Mouse (Mus musculus) bone marrow, adult 2 months (tissue): ENCODE results near the gene Sec13. TPM values are rescaled to one million over a fixed set of nuclear protein-coding genes. Genes with fewer than 3 reads are reported as not detected.

Experiments used
- H3K27ac ChIP-seq: fragments of 200-500 bp; 2 replicates; pipeline ENCODE4 v1.5.1; 2012; ENCODE audit warnings: low read depth, mild to moderate bottlenecking, control low read depth, inconsistent platforms, low read length; ENCODE audit not compliant: control insufficient read depth, poor library complexity, insufficient read depth
- H3K4me1 ChIP-seq: fragments of 200-500 bp; 2 replicates; pipeline ENCODE4 v1.6.1; 2011; ENCODE audit warnings: low read length; ENCODE audit not compliant: control insufficient read depth, insufficient read depth
- H3K4me3 ChIP-seq: fragments of 200-500 bp; replicated peaks from 2 replicates; pipeline ENCODE3; 2011; ENCODE audit warnings: mild to moderate bottlenecking, low read depth, low read length, control low read depth; ENCODE audit not compliant: control insufficient read depth
- CTCF ChIP-seq: fragments of 200-500 bp; IDR thresholded peaks from 2 replicates; pipeline ENCODE4 v1.5.1; 2011; ENCODE audit warnings: low read length, control low read depth; ENCODE audit not compliant: control insufficient read depth, insufficient read depth
- POLR2A ChIP-seq: fragments of 200-500 bp; IDR thresholded peaks from 2 replicates; pipeline ENCODE4 v1.6.1; 2011; ENCODE audit warnings: low read depth, mild to moderate bottlenecking, control low read depth, low read length, borderline replicate concordance; ENCODE audit not compliant: control insufficient read depth
- WGBS: fragments of 180-500 bp; shearing (Covaris S2); methylation state at CpG from one replicate; pipeline ENCODE4 v1.1.7; 2018; 5-methylcytosine and 5-hydroxymethylcytosine counted together
- polyA plus RNA-seq: library from polyadenylated mRNA; stranded (reverse); fragments of >200 nt; gene quantifications from 2 replicates; pipeline ENCODE4 v1.2.4, GENCODE M21; 2011; ENCODE audit warnings: low replicate concordance; ENCODE audit not compliant: missing spikeins, insufficient read depth, insufficient read length

Gene Sec13
- polyA plus RNA-seq, 1 experiment = 56.3 TPM

DNA sequence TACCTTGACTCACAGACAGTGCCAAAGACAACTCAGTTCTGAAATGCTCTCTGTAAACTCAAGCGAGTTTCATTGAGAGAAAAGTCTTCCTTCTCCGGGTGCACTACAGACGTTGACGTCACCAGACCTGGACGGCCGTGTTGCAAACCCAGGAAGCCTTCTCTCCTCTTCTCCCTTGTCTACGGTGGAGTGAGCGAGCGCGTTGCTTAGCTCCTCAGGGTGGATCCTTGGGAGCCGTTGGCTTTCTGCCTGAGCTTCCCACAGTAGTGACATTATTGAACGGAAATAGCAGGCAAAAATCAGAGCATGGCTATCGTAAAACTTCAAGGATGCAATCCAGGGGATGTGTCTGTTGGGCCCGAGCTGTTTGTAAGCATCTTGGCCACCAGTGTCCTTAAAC, 6.7 kb upstream of the Sec13 start:
- WGBS = 80% methylated on average over 14 of the region's 14 CpGs
- TF ChIP-seq POLR2A (no peak), CTCF (no peak)
- Histone ChIP-seq H3K27ac (no peak overlapping the region), H3K4me3 (no peak overlapping the region), H3K4me1 (peaks cover 2% of the 10 kb centered on the region)

- H3K4me3 ChIP-seq = no peak overlapping the region
- H3K4me1 ChIP-seq = peaks cover 3% of the 10 kb centered on the region
- TF ChIP-seq POLR2A = no peak
- no peak for TF ChIP-seq CTCF
- H3K27ac ChIP-seq = no peak overlapping the region
Measured at GRCm38 (mm10) chr6:113745117-113745516, 4.6 kb upstream of the Sec13 start.

DNA sequence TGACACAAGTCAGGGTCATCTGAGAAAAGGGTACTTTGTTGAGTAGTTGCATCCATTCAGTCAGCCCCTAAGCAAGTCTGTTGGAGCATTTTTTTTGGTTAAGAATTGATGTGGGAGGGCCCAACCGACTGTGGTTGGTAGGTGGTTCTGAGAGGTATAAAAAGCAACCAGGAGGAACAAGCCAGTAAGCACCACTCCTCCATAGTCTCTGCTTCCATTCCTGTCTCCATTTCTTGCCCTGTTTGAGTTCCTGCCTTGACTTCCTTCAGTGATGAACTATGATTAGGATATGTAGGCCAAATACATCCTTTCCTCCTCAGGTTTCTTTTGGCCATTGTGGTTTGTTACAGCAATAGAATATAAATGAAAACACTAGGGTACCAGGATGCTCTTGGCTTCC, 2.6 kb upstream of the Sec13 start:
- TF ChIP-seq POLR2A = no peak
- TF ChIP-seq CTCF = no peak
- H3K4me3 ChIP-seq = no peak overlapping the region
- 17% methylated on average over 1 of the region's 1 CpGs for WGBS
- H3K27ac ChIP-seq = no peak overlapping the region
- H3K4me1 ChIP-seq = peaks cover 1% of the 10 kb centered on the region; the same call in 1 of the 2 replicates

DNA sequence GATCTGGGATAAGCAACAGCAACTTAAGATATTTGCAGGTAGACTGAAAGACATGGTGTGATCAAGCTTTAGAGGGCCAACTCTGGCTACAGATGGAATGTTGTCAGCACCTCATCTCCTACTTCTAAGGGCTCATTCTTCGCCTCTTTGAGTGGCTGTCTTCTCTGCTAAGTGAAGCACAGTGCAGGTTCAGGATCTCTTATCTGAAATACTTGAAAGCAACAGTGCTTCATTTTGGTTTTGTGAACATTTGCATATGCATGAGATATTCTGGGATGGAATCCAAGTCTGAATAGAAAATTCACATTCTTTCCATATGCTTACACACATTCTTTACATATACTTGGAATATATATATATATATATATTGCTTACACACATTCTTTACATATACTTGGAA, 1.8 kb upstream of the Sec13 start:
- TF ChIP-seq POLR2A = no peak
- no peak for TF ChIP-seq CTCF
- H3K4me3 ChIP-seq = no peak overlapping the region
- no peak overlapping the region for H3K27ac ChIP-seq
- peaks cover 1% of the 10 kb centered on the region; the same call in 1 of the 2 replicates for H3K4me1 ChIP-seq
- 82% methylated on average over 1 of the region's 1 CpGs for WGBS

- peaks cover 1% of the 10 kb centered on the region; the same call in 1 of the 2 replicates for H3K4me1 ChIP-seq
- TF ChIP-seq POLR2A (no peak), CTCF (no peak)
- WGBS = 46% methylated on average over 2 of the region's 2 CpGs
- no peak overlapping the region for H3K4me3 ChIP-seq
- no peak overlapping the region for H3K27ac ChIP-seq
Measured at GRCm38 (mm10) chr6:113741425-113741824, 882 bp upstream of the Sec13 start.

DNA sequence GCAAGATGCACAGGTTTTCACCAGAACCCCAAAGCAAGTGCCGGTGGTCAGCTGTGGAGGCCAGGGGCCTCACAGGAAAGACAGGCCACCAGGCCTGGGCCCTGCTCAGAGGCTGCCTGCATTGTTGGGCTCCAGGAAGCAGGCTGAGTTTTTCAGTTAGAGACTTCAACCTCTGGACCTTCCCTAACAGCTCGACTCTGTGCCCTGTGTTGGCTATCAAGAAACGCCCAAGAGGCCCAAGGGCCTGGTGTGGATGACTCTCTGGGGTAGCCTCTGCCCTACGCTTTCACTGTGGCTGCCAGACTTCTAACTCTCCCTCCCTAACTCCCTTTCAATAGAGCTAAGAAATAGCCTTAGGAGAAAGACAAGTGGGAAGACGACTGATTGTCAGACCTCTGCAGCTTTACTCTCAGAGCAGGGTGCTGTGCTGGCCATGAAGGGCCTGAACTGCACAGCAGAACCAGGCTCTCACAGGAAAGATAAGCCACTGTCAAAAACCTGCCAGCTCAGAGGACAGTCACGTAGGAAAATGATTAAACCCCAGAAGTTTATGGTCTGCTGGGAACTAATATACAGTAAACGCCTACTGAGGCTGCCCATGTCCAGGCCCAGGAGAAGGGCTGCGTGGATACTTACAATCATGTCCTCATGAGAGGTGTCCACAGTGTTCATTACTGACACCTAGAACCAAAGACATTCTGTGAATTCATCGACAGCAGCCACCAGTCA, 3.1 kb downstream of the Sec13 start:
- WGBS = 81% methylated on average over 9 of the region's 9 CpGs
- H3K27ac ChIP-seq = no peak overlapping the region
- TF ChIP-seq POLR2A (no peak), CTCF (no peak)
- H3K4me1 ChIP-seq = peaks cover 1% of the 10 kb centered on the region; the same call in 1 of the 2 replicates
- H3K4me3 ChIP-seq = no peak overlapping the region

DNA sequence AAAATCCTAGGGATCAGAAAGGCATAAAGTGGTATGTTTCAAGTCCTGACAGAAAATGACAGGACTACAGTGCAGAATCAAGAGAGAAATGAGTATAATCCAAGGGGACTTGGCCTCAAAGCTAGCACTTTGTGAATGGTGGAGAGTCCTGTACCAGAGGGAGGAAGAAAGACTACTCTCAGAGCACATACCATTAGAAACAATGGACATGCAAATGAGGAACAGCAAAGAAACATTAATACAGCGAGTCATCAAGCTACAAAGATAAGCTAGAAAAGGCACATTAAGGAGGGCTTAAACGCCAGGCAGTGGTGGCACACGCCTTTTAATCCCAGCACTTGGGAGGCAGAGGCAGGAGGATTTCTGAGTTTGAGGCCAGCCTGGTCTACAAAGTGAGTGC, 9.2 kb downstream of the Sec13 start:
- H3K27ac ChIP-seq = no peak overlapping the region
- no peak overlapping the region for H3K4me3 ChIP-seq
- no peak for TF ChIP-seq POLR2A
- no peak for TF ChIP-seq CTCF
- 74% methylated on average over 3 of the region's 3 CpGs for WGBS
- no peaks in the 10 kb centered on the region for H3K4me1 ChIP-seq

GRCm38 (mm10) chr6:113728181-113728580, 12.4 kb downstream of the Sec13 start:
- Histone ChIP-seq H3K27ac (no peak overlapping the region), H3K4me1 (no peaks in the 10 kb centered on the region), H3K4me3 (no peak overlapping the region)
- TF ChIP-seq CTCF = no peak
- TF ChIP-seq POLR2A = no peak
- 85% methylated on average over 7 of the region's 7 CpGs for WGBS

GRCm38 (mm10) chr6:113721061-113721460, 19.5 kb downstream of the Sec13 start:
- WGBS = 92% methylated on average over 4 of the region's 4 CpGs
- no peak overlapping the region for H3K27ac ChIP-seq
- peaks cover 2% of the 10 kb centered on the region; the same call in 1 of the 2 replicates for H3K4me1 ChIP-seq
- no peak overlapping the region for H3K4me3 ChIP-seq
- TF ChIP-seq CTCF (no peak), POLR2A (no peak)
